Mouse (Mus musculus) myocyte (in vitro differentiated cells): Measurements from ENCODE around the gene Omt2b. TPM values are rescaled to one million over a fixed set of nuclear protein-coding genes. Genes with fewer than 3 reads are reported as not detected.

ENCODE experiments used
- H3K27me3 ChIP-seq: one replicate; pipeline ENCODE4 v1.6.1; 2011; ENCODE audit not compliant: control insufficient read depth, insufficient read depth, insufficient read length
- H3K36me3 ChIP-seq: one replicate; pipeline ENCODE4 v1.6.1; 2011; ENCODE audit not compliant: control insufficient read depth, insufficient read depth
- H3K4me2 ChIP-seq: one replicate; pipeline ENCODE4 v1.6.1; 2011; ENCODE audit warnings: low read depth, control low read depth
- H3K4me3 ChIP-seq: one replicate; pipeline ENCODE4 v1.5.1; 2011; ENCODE audit warnings: mild to moderate bottlenecking, control low read depth, moderate library complexity
- H3K79me2 ChIP-seq: one replicate; pipeline ENCODE4 v1.6.1; 2011; ENCODE audit not compliant: control insufficient read depth, insufficient read depth
- H3ac ChIP-seq: one replicate; pipeline ENCODE4 v1.6.1; 2011; ENCODE audit not compliant: control insufficient read depth, insufficient read length
- CEBPB ChIP-seq: IDR thresholded peaks from 2 replicates; pipeline ENCODE4 v1.6.1; 2011; ENCODE audit warnings: mild to moderate bottlenecking, moderate library complexity; ENCODE audit not compliant: poor library complexity, insufficient read depth, severe bottlenecking
- E2F4 ChIP-seq: IDR thresholded peaks from one replicate; pipeline ENCODE4 v1.6.1; 2011; ENCODE audit warnings: mild to moderate bottlenecking, control low read depth, moderate library complexity; ENCODE audit not compliant: insufficient read depth
- MAX ChIP-seq: IDR thresholded peaks from one replicate; pipeline ENCODE4 v1.6.1; 2011; ENCODE audit warnings: low read depth, mild to moderate bottlenecking, control low read depth
- MYOD1 ChIP-seq, 3 experiments: IDR thresholded peaks; one replicate each; pipeline ENCODE4 v1.6.1; 2011; ENCODE audit warnings: control low read depth in 2 of 3, low read depth in 2 of 3, mild to moderate bottlenecking in 2 of 3, moderate library complexity in 1 of 3; ENCODE audit not compliant: insufficient read length in 2 of 3, control insufficient read depth in 1 of 3
- MYOG ChIP-seq, 3 experiments: IDR thresholded peaks; one replicate each; pipeline ENCODE4 v1.6.1; 2011; ENCODE audit warnings: control low read depth in 2 of 3, low read depth in 2 of 3, mild to moderate bottlenecking in 2 of 3; ENCODE audit not compliant: insufficient read length in 2 of 3, control insufficient read depth in 1 of 3, insufficient read depth in 1 of 3
- POLR2A ChIP-seq: IDR thresholded peaks from one replicate; pipeline ENCODE4 v1.6.1; 2011; ENCODE audit warnings: low read depth, mild to moderate bottlenecking, control low read depth, moderate library complexity; ENCODE audit not compliant: insufficient read length
- POLR2AphosphoS2 ChIP-seq: IDR thresholded peaks from one replicate; pipeline ENCODE4 v1.6.1; 2011; ENCODE audit warnings: low read depth, control low read depth; ENCODE audit not compliant: insufficient read length
- REST ChIP-seq: IDR thresholded peaks from one replicate; pipeline ENCODE4 v1.6.1; 2011; ENCODE audit warnings: mild to moderate bottlenecking, control low read depth, moderate library complexity; ENCODE audit not compliant: insufficient read depth, insufficient read length
- SRF ChIP-seq: IDR thresholded peaks from one replicate; pipeline ENCODE4 v1.6.1; 2011; ENCODE audit warnings: low read depth; ENCODE audit not compliant: control insufficient read depth, insufficient read length
- TCF12 ChIP-seq: IDR thresholded peaks from one replicate; pipeline ENCODE4 v1.6.1; 2011; ENCODE audit warnings: mild to moderate bottlenecking, control low read depth; ENCODE audit not compliant: poor library complexity, insufficient read depth, severe bottlenecking
- TCF3 ChIP-seq: IDR thresholded peaks from one replicate; pipeline ENCODE4 v1.6.1; 2011; ENCODE audit warnings: low read depth, control low read depth; ENCODE audit not compliant: insufficient read length
- USF1 ChIP-seq: IDR thresholded peaks from one replicate; pipeline ENCODE4 v1.6.1; 2011; ENCODE audit warnings: low read depth, mild to moderate bottlenecking, control low read depth, moderate library complexity
- polyA plus RNA-seq: library from polyadenylated mRNA; unstranded; fragments of >200 nt; fragmentation: generic; extraction: Trizol; gene quantifications from one replicate; pipeline ENCODE4 v1.2.1, GENCODE M21; 2012; ENCODE audit warnings: missing spikeins

The Omt2b gene
- polyA plus RNA-seq, 1 experiment, result not detected

DNA sequence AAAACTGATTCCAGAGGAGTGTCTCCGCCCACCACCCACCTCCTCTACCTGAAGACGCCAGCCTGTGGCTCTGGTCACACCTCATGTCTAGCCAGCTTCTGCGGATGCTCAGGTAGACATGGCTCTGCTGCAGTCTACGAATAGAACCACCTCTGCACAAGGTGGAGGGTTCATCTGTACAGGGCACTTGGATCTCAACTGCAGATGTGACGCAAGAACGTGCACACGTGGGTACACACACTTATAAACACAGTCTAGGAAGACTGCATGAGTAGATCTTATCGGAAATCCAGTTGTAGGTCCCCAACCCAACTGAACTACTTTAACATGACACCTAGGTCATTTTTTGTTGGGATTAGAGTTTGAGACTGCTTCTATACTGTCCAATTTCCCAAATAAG, 28.2 kb downstream of the Omt2b start, which contains the start of gene Gsta2:
Gene Gsta2, minus strand, starts transcription at position 178 of the 400 bp plus-strand sequence.
- Histone ChIP-seq H3K4me3 (no peak within 1 kb of the TSS), H3ac (no peak within 1 kb of the TSS), H3K4me2 (no peak within 1 kb of the TSS), H3K27me3 (no peaks in the 10 kb centered on the region), H3K79me2 (no peaks in the 10 kb centered on the region), H3K36me3 (no peaks in the 10 kb centered on the region)
- TF ChIP-seq USF1 (no peak), SRF (no peak), E2F4 (no peak), MYOD1 (IDR thresholded peaks at IDR 0.05; ENCODE audit: control insufficient read depth in 1 of 3, insufficient read length in 2 of 3, low read depth in 2 of 3) (no peak), TCF3 (no peak), REST (no peak), POLR2AphosphoS2 (no peak), TCF12 (no peak), MAX (no peak), CEBPB (no peak), POLR2A (no peak), MYOG (IDR thresholded peaks at IDR 0.05; ENCODE audit: control insufficient read depth in 1 of 3, insufficient read depth in 1 of 3, insufficient read length in 2 of 3, low read depth in 2 of 3) (no peak)

DNA sequence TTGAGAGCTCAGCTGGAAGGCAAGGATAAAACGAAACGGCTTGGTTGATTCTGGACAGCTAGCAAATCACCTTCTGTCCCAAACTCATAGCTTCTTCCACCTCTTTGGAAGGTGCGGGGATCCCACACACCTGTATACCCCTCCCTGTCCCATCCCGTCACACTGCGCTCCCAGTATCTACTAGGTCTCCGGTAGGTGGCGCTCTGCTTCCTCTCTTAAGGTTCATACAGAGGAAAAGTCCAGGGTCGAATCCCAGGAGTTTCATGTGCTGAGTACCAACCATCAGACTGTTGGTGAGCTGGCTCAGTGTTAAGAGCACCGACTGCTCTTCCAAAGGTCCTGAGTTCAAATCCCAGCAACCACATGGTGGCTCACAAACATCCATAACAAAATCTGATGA, 30.7 kb downstream of the Omt2b start:
- no peak overlapping the region for H3K4me3 ChIP-seq
- no peak overlapping the region for H3K4me2 ChIP-seq
- no peaks in the 10 kb centered on the region for H3K27me3 ChIP-seq
- no peaks in the 10 kb centered on the region for H3K36me3 ChIP-seq
- H3K79me2 ChIP-seq, result no peaks in the 10 kb centered on the region
- TF ChIP-seq TCF12, result no peak
- no peak for TF ChIP-seq POLR2AphosphoS2
- no peak for TF ChIP-seq MYOD1 (IDR thresholded peaks at IDR 0.05; ENCODE audit: control insufficient read depth in 1 of 3, insufficient read length in 2 of 3, low read depth in 2 of 3)
- TF ChIP-seq USF1, result no peak
- no peak for TF ChIP-seq CEBPB
- no peak for TF ChIP-seq TCF3
- no peak for TF ChIP-seq SRF
- TF ChIP-seq MYOG (IDR thresholded peaks at IDR 0.05; ENCODE audit: control insufficient read depth in 1 of 3, insufficient read depth in 1 of 3, insufficient read length in 2 of 3, low read depth in 2 of 3), result no peak
- TF ChIP-seq MAX, result no peak
- no peak for TF ChIP-seq E2F4
- no peak for TF ChIP-seq REST
- TF ChIP-seq POLR2A, result no peak
- no peak overlapping the region for H3ac ChIP-seq

DNA sequence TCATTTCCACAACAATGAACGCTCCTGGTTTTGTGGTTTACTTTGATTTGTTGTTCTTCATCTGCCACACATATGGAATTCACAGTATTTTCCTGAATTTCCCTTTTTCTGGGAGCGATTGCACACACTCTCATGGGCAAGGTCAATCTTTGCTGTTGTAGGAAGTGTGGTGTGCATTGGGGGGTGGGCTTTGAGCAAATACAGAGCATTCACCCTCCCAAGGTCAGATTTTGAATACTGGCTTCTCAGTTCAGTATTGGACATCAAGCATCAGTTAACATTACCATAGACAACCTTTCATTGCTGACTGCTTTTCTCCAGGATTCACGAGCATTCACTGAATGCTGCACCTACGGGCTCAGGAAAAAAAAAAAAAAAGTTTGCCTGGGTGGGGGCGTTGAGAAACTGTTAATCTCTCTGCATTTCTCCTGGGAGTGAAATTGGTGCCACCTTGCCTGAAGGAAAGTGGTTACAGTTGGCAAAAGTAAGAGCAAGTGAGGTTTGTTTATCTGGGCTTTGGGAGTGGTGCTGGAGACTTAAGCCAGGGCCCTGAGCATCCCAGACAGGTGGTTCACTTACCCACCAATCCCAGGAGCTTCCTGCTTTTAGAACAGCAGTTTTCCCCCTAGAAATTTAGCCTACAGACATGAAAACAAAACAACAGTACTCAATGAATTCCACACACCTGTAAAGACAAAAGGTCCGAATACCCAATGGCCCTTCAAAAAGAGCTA, 32.5 kb downstream of the Omt2b start:
- no peak for TF ChIP-seq REST
- TF ChIP-seq MYOD1 (IDR thresholded peaks at IDR 0.05; ENCODE audit: control insufficient read depth in 1 of 3, insufficient read length in 2 of 3, low read depth in 2 of 3), result no peak
- TF ChIP-seq USF1, result no peak
- TF ChIP-seq POLR2A, result no peak
- no peak for TF ChIP-seq SRF
- H3K79me2 ChIP-seq, result no peaks in the 10 kb centered on the region
- H3ac ChIP-seq, result no peak overlapping the region
- H3K4me3 ChIP-seq, result no peak overlapping the region
- no peak overlapping the region for H3K4me2 ChIP-seq
- no peaks in the 10 kb centered on the region for H3K36me3 ChIP-seq
- H3K27me3 ChIP-seq, result no peaks in the 10 kb centered on the region

DNA sequence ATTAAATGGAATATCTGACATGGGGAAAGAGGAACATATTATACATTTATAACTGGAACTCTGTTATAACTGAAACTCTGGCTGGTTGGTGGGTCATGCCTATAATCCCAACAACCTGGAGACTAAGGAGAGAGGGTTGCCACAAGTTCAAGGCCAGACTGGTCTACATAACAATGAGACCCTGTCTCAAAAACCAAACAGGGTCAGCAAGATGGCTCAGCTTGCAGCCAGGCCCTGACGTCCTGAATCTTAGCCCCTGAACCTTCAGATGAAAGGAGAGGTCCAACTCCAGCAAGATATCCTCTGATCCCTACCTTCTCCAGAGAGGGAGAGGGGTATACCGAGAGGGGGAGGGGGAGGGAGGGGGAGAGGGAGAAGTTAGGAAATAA, 33.1 kb downstream of the Omt2b start:
- Histone ChIP-seq H3K79me2 (no peaks in the 10 kb centered on the region), H3K27me3 (no peaks in the 10 kb centered on the region), H3K4me3 (no peak overlapping the region), H3K36me3 (no peaks in the 10 kb centered on the region), H3ac (no peak overlapping the region), H3K4me2 (no peak overlapping the region)
- TF ChIP-seq POLR2A (no peak), MAX (no peak), MYOD1 (IDR thresholded peaks at IDR 0.05; ENCODE audit: control insufficient read depth in 1 of 3, insufficient read length in 2 of 3, low read depth in 2 of 3) (no peak), TCF3 (no peak), SRF (no peak), CEBPB (no peak), MYOG (IDR thresholded peaks at IDR 0.05; ENCODE audit: control insufficient read depth in 1 of 3, insufficient read depth in 1 of 3, insufficient read length in 2 of 3, low read depth in 2 of 3) (no peak), REST (no peak)

DNA sequence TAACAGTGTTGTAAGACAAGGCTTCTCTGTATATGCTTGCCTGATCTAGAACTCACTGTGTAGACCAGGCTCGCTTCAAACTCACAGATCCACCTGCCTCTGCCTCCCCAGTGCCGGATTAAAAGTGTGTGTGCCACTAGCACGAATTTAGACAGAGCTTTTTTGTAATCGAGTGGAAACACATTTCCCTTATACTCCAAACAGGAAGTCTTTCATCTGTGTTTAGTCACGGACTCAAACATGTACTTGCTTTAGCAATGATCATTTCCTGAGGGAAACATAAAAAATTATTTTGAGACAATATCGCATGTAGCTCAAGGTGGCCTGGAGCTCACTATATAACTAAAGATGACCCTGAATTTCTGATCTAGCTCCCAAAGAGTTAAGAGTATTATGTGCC, 36.0 kb downstream of the Omt2b start:
- TF ChIP-seq POLR2A, result no peak
- no peak for TF ChIP-seq CEBPB
- TF ChIP-seq SRF, result no peak
- TF ChIP-seq USF1, result no peak
- TF ChIP-seq REST, result no peak
- TF ChIP-seq MYOG (IDR thresholded peaks at IDR 0.05; ENCODE audit: control insufficient read depth in 1 of 3, insufficient read depth in 1 of 3, insufficient read length in 2 of 3, low read depth in 2 of 3), result no peak
- no peak for TF ChIP-seq E2F4
- no peak for TF ChIP-seq TCF12
- TF ChIP-seq MAX, result no peak

More for the DNA sequence above, 36.0 kb downstream of the Omt2b start:
- Histone ChIP-seq H3K4me2 (no peak overlapping the region), H3K36me3 (no peaks in the 10 kb centered on the region), H3ac (no peak overlapping the region), H3K27me3 (no peaks in the 10 kb centered on the region), H3K4me3 (no peak overlapping the region), H3K79me2 (no peaks in the 10 kb centered on the region)
